ENCODE assay signal across 10 mouse cellular contexts in genomic region chr9:117380076-117380475, GRCm38 (mm10).
A peak's percentile ranks its signal among the peaks of the same experiment; 100 is the strongest.
DNase-seq lines count a peak whose midpoint lies in the region; ATAC-seq lines count a peak whose summit lies in the region.
"Had no signal": no experiment of that assay in that cellular context is flagged by ENCODE, and none has a peak within 500 bp of the region (broad histone marks: within the 10 kb centered on the region; RNA-seq: fewer than 3 reads in every experiment).

No protein-coding gene starts in this region.

- 15% methylated on average over 5 of the region's 5 CpGs for WGBS in midbrain, embryonic 10.5 days
- WGBS in midbrain, embryonic 15.5 days = under 1% methylated on average over 5 of the region's 5 CpGs
- WGBS in embryonic facial prominence, embryonic 15.5 days = 8% methylated on average over 5 of the region's 5 CpGs
- WGBS in stomach, embryonic 15.5 days = 26% methylated on average over 5 of the region's 5 CpGs

- no peak for ATAC-seq in midbrain, embryonic 15.5 days (replicated peaks)
- ATAC-seq in embryonic facial prominence, embryonic 15.5 days (ENCODE audit: insufficient number of reproducible peaks, low FRiP score, low TSS enrichment, low read depth) = peak; percentile 76
- no peak for ATAC-seq in stomach, embryonic 15.5 days (ENCODE audit: insufficient read depth, low FRiP score, low read depth)

- H3K4me3 ChIP-seq in midbrain, embryonic 10.5 days = no peak overlapping the region
- no peak overlapping the region for H3K4me3 ChIP-seq in midbrain, embryonic 15.5 days
- H3K4me3 ChIP-seq in embryonic facial prominence, embryonic 15.5 days (replicated peaks) = no peak overlapping the region
- H3K4me3 ChIP-seq in stomach, embryonic 15.5 days (replicated peaks) = no peak overlapping the region
- H3K4me3 ChIP-seq: megakaryocyte, embryonic 14.5 days had no signal

- no peak overlapping the region for H3K9ac ChIP-seq in midbrain, embryonic 15.5 days
- no peak overlapping the region for H3K9ac ChIP-seq in embryonic facial prominence, embryonic 15.5 days
- H3K9ac ChIP-seq in stomach, embryonic 15.5 days = no peak overlapping the region

- no peak overlapping the region for H3K4me2 ChIP-seq in midbrain, embryonic 15.5 days
- H3K4me2 ChIP-seq in embryonic facial prominence, embryonic 15.5 days (replicated peaks) = peak overlapping the region; percentile 15; the same call in 1 of the 2 replicates
- no peak overlapping the region for H3K4me2 ChIP-seq in stomach, embryonic 15.5 days

- DNase-seq in midbrain, embryonic 10.5 days (ENCODE audit: low spot score) = peak; percentile 41
- DNase-seq in kidney, postnatal 14 days = peak; percentile 58
- DNase-seq in layer of hippocampus, adult 9-11 months = no peak
- DNase-seq in spleen, postnatal 36 days (ENCODE audit: low spot score in 2 of 2) = no peak
- DNase-seq in cerebellum, postnatal 36 days = no peak
- DNase-seq: heart, postnatal 4 days had no signal

- no peaks in the 10 kb centered on the region for H3K9me3 ChIP-seq in midbrain, embryonic 10.5 days (replicated peaks)
- H3K9me3 ChIP-seq in midbrain, embryonic 15.5 days = no peaks in the 10 kb centered on the region
- no peaks in the 10 kb centered on the region for H3K9me3 ChIP-seq in embryonic facial prominence, embryonic 15.5 days (replicated peaks)
- H3K9me3 ChIP-seq in stomach, embryonic 15.5 days = no peaks in the 10 kb centered on the region

- no peaks in the 10 kb centered on the region for H3K36me3 ChIP-seq in midbrain, embryonic 10.5 days
- no peaks in the 10 kb centered on the region for H3K36me3 ChIP-seq in midbrain, embryonic 15.5 days (replicated peaks)
- H3K36me3 ChIP-seq in embryonic facial prominence, embryonic 15.5 days = no peaks in the 10 kb centered on the region
- no peaks in the 10 kb centered on the region for H3K36me3 ChIP-seq in stomach, embryonic 15.5 days

- peak overlapping the region; percentile 39; the same call in 1 of the 2 replicates for H3K27ac ChIP-seq in midbrain, embryonic 10.5 days (replicated peaks)
- no peak overlapping the region for H3K27ac ChIP-seq in midbrain, embryonic 15.5 days
- H3K27ac ChIP-seq in embryonic facial prominence, embryonic 15.5 days (replicated peaks) = peak overlapping the region; percentile 59
- H3K27ac ChIP-seq in stomach, embryonic 15.5 days = peak overlapping the region; percentile 59; the same call in 1 of the 2 replicates

- H3K4me1 ChIP-seq in midbrain, embryonic 10.5 days = peaks cover 30% of the 10 kb centered on the region
- peaks cover 15% of the 10 kb centered on the region for H3K4me1 ChIP-seq in midbrain, embryonic 15.5 days
- H3K4me1 ChIP-seq in embryonic facial prominence, embryonic 15.5 days = peaks cover 34% of the 10 kb centered on the region
- peaks cover 16% of the 10 kb centered on the region for H3K4me1 ChIP-seq in stomach, embryonic 15.5 days
- H3K4me1 ChIP-seq: megakaryocyte, embryonic 14.5 days had no signal

- H3K27me3 ChIP-seq in midbrain, embryonic 10.5 days (ENCODE audit: low read depth, poor library complexity, severe bottlenecking) = peaks cover 21% of the 10 kb centered on the region
- 0 out of 2 replicates have a peak, but pooled peaks cover 4% of the 10 kb centered on the region for H3K27me3 ChIP-seq in midbrain, embryonic 15.5 days (replicated peaks)
- H3K27me3 ChIP-seq in embryonic facial prominence, embryonic 15.5 days = no peaks in the 10 kb centered on the region
- no peaks in the 10 kb centered on the region for H3K27me3 ChIP-seq in stomach, embryonic 15.5 days (replicated peaks)
- H3K27me3 ChIP-seq: megakaryocyte, embryonic 14.5 days had no signal

Comparison
In these comparisons a context has a peak if more than half of its experiments do, and no peak if none do; other contexts are left out.
1. DNase-seq: peak in midbrain, embryonic 10.5 days (single experiment) and kidney, postnatal 14 days (single experiment); none in layer of hippocampus, adult 9-11 months (single experiment), spleen, postnatal 36 days (0 of 2) and cerebellum, postnatal 36 days (0 of 2).